Mouse (Mus musculus): ENCODE measurements around the gene Itprid1. TPM values are rescaled to one million over a fixed set of nuclear protein-coding genes. Genes with fewer than 3 reads are reported as not detected.

The Itprid1 gene
- total RNA-seq, 2 experiments from 2014 or later, result 0.84 to 1.4 TPM

Other genes with a start within 250 kb of the Itprid1 start
- 10 to 100 TPM; 57.8 to 65.8 TPM for gene Neurod6, start 155.6 kb upstream of the Itprid1 start, total RNA-seq (2021)
- under 1 TPM; 0.19 to 0.28 TPM for gene Ppp1r17, start 180.6 kb downstream of the Itprid1 start, total RNA-seq (2021)